Mouse (Mus musculus) hindbrain, embryonic 13.5 days (tissue): ENCODE measurements around the gene Cpa4. TPM values are rescaled to one million over a fixed set of nuclear protein-coding genes. Genes with fewer than 3 reads are reported as not detected.

ENCODE experiments used
- ATAC-seq: fragments of 200-750 bp; cut with Nextera tagmentation; 2 replicates; pipeline ENCODE4 v1.8.0; 2017; ENCODE audit warnings: moderate TSS enrichment; ENCODE audit not compliant: low FRiP score
- H3K27ac ChIP-seq: fragments of 300-500 bp; sonication (generic); 2 replicates; pipeline ENCODE4 v1.5.1; 2015; ENCODE audit warnings: inconsistent platforms, mild to moderate bottlenecking, moderate library complexity
- H3K27me3 ChIP-seq: fragments of 300-500 bp; sonication (generic); 2 replicates; pipeline ENCODE4 v1.6.1; 2015; ENCODE audit warnings: mild to moderate bottlenecking, inconsistent platforms
- H3K36me3 ChIP-seq: fragments of 300-500 bp; sonication (generic); 2 replicates; pipeline ENCODE4 v1.6.1; 2015; ENCODE audit warnings: mild to moderate bottlenecking, inconsistent platforms
- H3K4me1 ChIP-seq: fragments of 300-500 bp; sonication (generic); replicated peaks from 2 replicates; pipeline ENCODE4 v1.6.1; 2015; ENCODE audit warnings: inconsistent platforms
- H3K4me2 ChIP-seq: fragments of 300-500 bp; sonication (generic); 2 replicates; pipeline ENCODE4 v1.6.1; 2015; ENCODE audit warnings: inconsistent platforms, mild to moderate bottlenecking, moderate library complexity
- H3K4me3 ChIP-seq: fragments of 300-500 bp; sonication (generic); 2 replicates; pipeline ENCODE4 v1.5.1; 2015; ENCODE audit warnings: mild to moderate bottlenecking, inconsistent platforms
- H3K9ac ChIP-seq: fragments of 300-500 bp; sonication (generic); 2 replicates; pipeline ENCODE4 v1.6.1; 2015; ENCODE audit warnings: mild to moderate bottlenecking, inconsistent platforms
- H3K9me3 ChIP-seq: fragments of 300-500 bp; sonication (generic); 2 replicates; pipeline ENCODE4 v1.6.1; 2016; ENCODE audit warnings: inconsistent platforms
- WGBS: fragments of 180-500 bp; shearing (Covaris S2); methylation state at CpG from one replicate; pipeline ENCODE4 v1.1.7; 2015; 5-methylcytosine and 5-hydroxymethylcytosine counted together
- polyA plus RNA-seq: library from polyadenylated mRNA; unstranded; fragments of >200 nt; fragmentation: Nextera tagmentation; extraction: Ambion mirVana; gene quantifications from 2 replicates; pipeline ENCODE4 v1.2.1, GENCODE M21; 2015

The Cpa4 gene
- polyA plus RNA-seq, 1 experiment from 2014 or later, result 1.5 TPM

- no peaks in the 10 kb centered on the region for H3K9me3 ChIP-seq
- no peak overlapping the region for H3K9ac ChIP-seq
- H3K27ac ChIP-seq, result no peak overlapping the region
- no peaks in the 10 kb centered on the region for H3K27me3 ChIP-seq
- peaks cover 39% of the 10 kb centered on the region for H3K4me1 ChIP-seq
- no peak overlapping the region for H3K4me2 ChIP-seq
- WGBS, result 77% methylated on average over 17 of the region's 17 CpGs
- no peak for ATAC-seq
- H3K4me3 ChIP-seq, result no peak overlapping the region
- H3K36me3 ChIP-seq, result no peaks in the 10 kb centered on the region
Measured at GRCm38 (mm10) chr6:30576477-30577203, 8.5 kb downstream of the Cpa4 start.

DNA sequence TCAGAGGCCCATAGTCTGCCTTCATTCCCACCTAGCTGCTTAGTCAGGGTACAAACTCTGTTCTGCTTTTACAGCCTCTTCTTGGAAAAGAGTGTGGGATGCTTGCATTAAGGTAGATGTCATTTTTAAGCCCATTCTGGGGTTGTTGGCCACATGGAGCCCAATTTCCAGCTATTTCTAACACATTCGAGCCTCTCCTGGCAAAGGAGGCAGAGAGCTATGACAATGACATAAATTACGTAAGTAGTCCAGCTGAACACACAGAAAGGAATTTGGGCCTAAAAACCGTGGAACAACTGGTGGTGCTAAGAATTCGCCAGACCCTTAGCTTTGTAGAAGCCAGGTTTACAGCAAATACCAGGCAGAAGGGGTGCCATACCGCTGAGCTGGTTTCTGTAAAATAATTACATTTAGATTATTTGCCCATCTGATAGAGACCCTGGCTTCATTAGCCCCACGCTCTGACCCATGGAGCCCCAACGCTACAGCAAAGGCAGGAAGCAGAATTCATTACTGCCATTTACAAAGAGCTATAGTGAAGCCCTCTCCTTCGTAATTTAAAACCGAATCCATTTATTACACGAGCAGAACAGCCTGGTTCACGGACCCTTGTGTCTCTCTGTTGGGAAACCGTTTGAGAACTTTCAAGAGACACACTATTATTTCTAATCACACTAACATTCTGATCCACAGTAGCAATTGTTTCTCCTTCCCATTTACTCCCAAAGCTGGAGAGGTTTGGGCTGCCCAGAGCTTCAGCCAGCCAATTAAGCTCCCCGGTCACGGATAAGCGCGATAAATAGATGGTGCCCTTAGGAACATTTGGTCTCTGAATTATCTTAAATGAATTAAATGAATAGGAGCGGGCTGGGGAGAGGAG, 12.0 kb downstream of the Cpa4 start:
- no peak overlapping the region for H3K9ac ChIP-seq
- peaks cover 27% of the 10 kb centered on the region for H3K4me1 ChIP-seq
- H3K9me3 ChIP-seq, result no peaks in the 10 kb centered on the region
- 0 out of 2 replicates have a peak overlapping the region, but pooled peaks have one; percentile 7 for H3K4me2 ChIP-seq
- WGBS, result 26% methylated on average over 17 of the region's 17 CpGs
- no peaks in the 10 kb centered on the region for H3K36me3 ChIP-seq
- no peak overlapping the region for H3K4me3 ChIP-seq
- H3K27ac ChIP-seq, result peak overlapping the region; percentile 71
- no peaks in the 10 kb centered on the region for H3K27me3 ChIP-seq
- ATAC-seq, result 0 out of 2 replicates have a peak, but pooled peaks have one; percentile 46

DNA sequence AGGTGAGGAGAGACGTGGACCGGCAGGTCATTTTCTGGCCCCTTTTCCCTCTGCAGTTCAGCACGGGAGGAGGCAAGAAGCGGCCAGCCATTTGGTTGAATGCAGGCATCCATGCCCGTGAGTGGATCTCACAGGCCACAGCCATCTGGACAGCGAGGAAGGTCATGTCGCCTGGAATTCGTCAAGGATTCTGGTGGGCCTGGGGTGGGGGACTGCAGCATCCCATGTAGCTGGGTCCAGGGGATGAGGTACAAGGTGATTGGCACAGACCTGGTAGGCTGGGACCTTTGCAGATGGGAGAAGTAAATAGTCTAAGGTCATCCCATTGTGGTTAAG, 12.6 kb downstream of the Cpa4 start:
- Histone ChIP-seq H3K4me1 (peaks cover 27% of the 10 kb centered on the region), H3K36me3 (no peaks in the 10 kb centered on the region), H3K9me3 (no peaks in the 10 kb centered on the region), H3K4me2 (0 out of 2 replicates have a peak overlapping the region, but pooled peaks have one; percentile 7), H3K4me3 (no peak overlapping the region), H3K27me3 (no peaks in the 10 kb centered on the region), H3K27ac (peak overlapping the region; percentile 71), H3K9ac (no peak overlapping the region)
- 0 out of 2 replicates have a peak, but pooled peaks have one; percentile 21 for ATAC-seq
- WGBS, result 38% methylated on average over 8 of the region's 8 CpGs

GRCm38 (mm10) chr6:30586886-30587442, 18.8 kb downstream of the Cpa4 start:
- Histone ChIP-seq H3K36me3 (no peaks in the 10 kb centered on the region), H3K4me1 (peaks cover 18% of the 10 kb centered on the region; the same call in 1 of the 2 replicates), H3K4me2 (no peak overlapping the region), H3K27ac (peak overlapping the region; percentile 25; the same call in 1 of the 2 replicates), H3K4me3 (no peak overlapping the region), H3K9me3 (no peaks in the 10 kb centered on the region), H3K9ac (no peak overlapping the region), H3K27me3 (no peaks in the 10 kb centered on the region)
- 69% methylated on average over 7 of the region's 7 CpGs for WGBS
- ATAC-seq, result peak; percentile 55; the same call in 1 of the 2 replicates

- no peak overlapping the region for H3K4me3 ChIP-seq
- H3K4me2 ChIP-seq, result no peak overlapping the region
- no peaks in the 10 kb centered on the region for H3K9me3 ChIP-seq
- H3K27me3 ChIP-seq, result no peaks in the 10 kb centered on the region
- ATAC-seq, result no peak
- no peaks in the 10 kb centered on the region for H3K36me3 ChIP-seq
- WGBS, result 65% methylated on average over 2 of the region's 2 CpGs
- H3K27ac ChIP-seq, result no peak overlapping the region
- H3K4me1 ChIP-seq, result peaks cover 27% of the 10 kb centered on the region
- H3K9ac ChIP-seq, result no peak overlapping the region
Measured at GRCm38 (mm10) chr6:30589819-30590218, 21.6 kb downstream of the Cpa4 start.

GRCm38 (mm10) chr6:30591851-30592404, 23.8 kb downstream of the Cpa4 start:
- no peaks in the 10 kb centered on the region for H3K27me3 ChIP-seq
- 73% methylated on average over 5 of the region's 5 CpGs for WGBS
- no peak overlapping the region for H3K4me2 ChIP-seq
- peaks cover 36% of the 10 kb centered on the region for H3K4me1 ChIP-seq
- no peak overlapping the region for H3K9ac ChIP-seq
- H3K27ac ChIP-seq, result peak overlapping the region; percentile 72
- H3K9me3 ChIP-seq, result no peaks in the 10 kb centered on the region
- H3K4me3 ChIP-seq, result no peak overlapping the region
- no peaks in the 10 kb centered on the region for H3K36me3 ChIP-seq
- no peak for ATAC-seq

GRCm38 (mm10) chr6:30592417-30592974, 24.3 kb downstream of the Cpa4 start:
- WGBS, result 36% methylated on average over 10 of the region's 10 CpGs
- Histone ChIP-seq H3K4me2 (no peak overlapping the region), H3K9me3 (no peaks in the 10 kb centered on the region), H3K9ac (no peak overlapping the region), H3K27ac (peak overlapping the region; percentile 72), H3K4me3 (no peak overlapping the region), H3K27me3 (no peaks in the 10 kb centered on the region), H3K36me3 (no peaks in the 10 kb centered on the region), H3K4me1 (peaks cover 32% of the 10 kb centered on the region)
- ATAC-seq, result peak; percentile 43; the same call in 1 of the 2 replicates

DNA sequence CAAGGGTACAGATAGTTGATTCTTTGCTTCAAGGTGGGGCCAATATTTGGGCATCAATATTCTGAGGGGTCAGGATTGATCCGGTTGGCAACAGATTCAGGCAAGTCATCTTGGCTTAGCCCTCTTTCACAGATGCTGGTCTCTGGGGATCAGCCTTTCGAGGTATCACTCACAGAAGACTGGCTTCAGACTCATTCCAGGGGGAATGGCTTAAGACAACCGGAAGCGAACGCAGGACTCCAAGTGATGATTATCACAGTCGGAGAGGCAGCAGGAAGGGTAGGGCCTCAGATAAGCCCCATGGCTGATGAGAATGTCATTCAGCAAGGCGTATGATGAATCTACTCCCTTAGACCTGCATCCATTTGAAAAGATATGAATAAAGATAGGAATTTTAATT, 26.2 kb downstream of the Cpa4 start:
- no peak for ATAC-seq
- Histone ChIP-seq H3K4me2 (no peak overlapping the region), H3K9ac (no peak overlapping the region), H3K9me3 (no peaks in the 10 kb centered on the region), H3K4me1 (peaks cover 30% of the 10 kb centered on the region), H3K36me3 (no peaks in the 10 kb centered on the region), H3K27me3 (no peaks in the 10 kb centered on the region), H3K4me3 (no peak overlapping the region), H3K27ac (0 out of 2 replicates have a peak overlapping the region, but pooled peaks have one; percentile 3)
- WGBS, result 73% methylated on average over 7 of the region's 7 CpGs

- H3K36me3 ChIP-seq, result no peaks in the 10 kb centered on the region
- H3K9me3 ChIP-seq, result no peaks in the 10 kb centered on the region
- no peaks in the 10 kb centered on the region for H3K27me3 ChIP-seq
- H3K4me3 ChIP-seq, result no peak overlapping the region
- H3K9ac ChIP-seq, result no peak overlapping the region
- H3K4me1 ChIP-seq, result peaks cover 30% of the 10 kb centered on the region
- H3K27ac ChIP-seq, result peak overlapping the region; percentile 35
- WGBS, result 85% methylated on average over 8 of the region's 8 CpGs
- H3K4me2 ChIP-seq, result no peak overlapping the region
- no peak for ATAC-seq
Measured at GRCm38 (mm10) chr6:30596230-30596898, 28.2 kb downstream of the Cpa4 start.

DNA sequence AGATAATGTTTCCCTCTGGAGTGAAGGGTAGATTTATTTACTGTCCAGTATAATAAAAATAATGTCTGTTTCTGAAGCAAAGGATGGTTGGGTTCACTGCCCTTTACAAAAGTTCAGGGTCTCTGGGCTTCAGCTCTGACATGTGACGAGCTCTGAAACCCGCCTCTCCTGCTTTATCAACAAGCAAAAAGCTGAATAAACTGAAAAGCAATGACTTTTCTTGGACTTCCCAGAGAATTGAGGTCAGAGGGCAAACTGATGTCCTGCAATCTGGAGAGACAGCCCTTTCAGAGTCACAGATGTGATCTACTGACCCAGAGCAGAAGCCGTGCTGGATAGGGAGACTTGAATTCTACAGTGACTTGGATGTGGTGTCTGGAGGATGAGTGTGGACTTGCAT, 31.9 kb downstream of the Cpa4 start:
- Histone ChIP-seq H3K36me3 (no peaks in the 10 kb centered on the region), H3K4me3 (no peak overlapping the region), H3K9ac (no peak overlapping the region), H3K4me2 (no peak overlapping the region), H3K27ac (no peak overlapping the region), H3K9me3 (no peaks in the 10 kb centered on the region), H3K27me3 (no peaks in the 10 kb centered on the region), H3K4me1 (peaks cover 14% of the 10 kb centered on the region; the same call in 1 of the 2 replicates)
- WGBS, result 43% methylated on average over 3 of the region's 3 CpGs
- ATAC-seq, result no peak

DNA sequence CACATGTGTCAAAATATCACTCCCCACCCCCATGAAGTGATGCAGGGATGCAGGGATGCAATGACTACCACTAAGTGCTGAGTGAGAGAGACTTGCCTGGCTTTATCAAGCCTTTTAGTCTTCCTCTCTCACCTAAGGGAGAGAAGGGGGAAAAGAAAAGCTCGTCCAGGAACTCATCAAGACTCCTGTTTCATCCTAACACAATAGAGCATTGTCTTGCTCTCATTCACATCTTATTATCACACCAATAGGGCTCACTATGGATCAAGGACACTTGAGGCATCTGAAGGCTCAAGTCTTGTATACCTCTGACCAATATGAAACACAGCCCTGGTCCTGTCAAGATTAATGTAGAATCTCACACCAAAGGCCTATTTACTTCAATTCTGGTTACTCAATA, 32.8 kb downstream of the Cpa4 start:
- Histone ChIP-seq H3K27ac (no peak overlapping the region), H3K9me3 (no peaks in the 10 kb centered on the region), H3K4me2 (no peak overlapping the region), H3K9ac (no peak overlapping the region), H3K4me1 (peaks cover 10% of the 10 kb centered on the region; the same call in 1 of the 2 replicates), H3K36me3 (no peaks in the 10 kb centered on the region), H3K4me3 (no peak overlapping the region), H3K27me3 (no peaks in the 10 kb centered on the region)
- WGBS, result 50% methylated on average over 1 of the region's 1 CpGs
- no peak for ATAC-seq
